Mouse (Mus musculus) hematopoietic stem cell, adult 5-6 weeks (primary cell): ENCODE measurements around the gene Atp11c. TPM values are rescaled to one million over a fixed set of nuclear protein-coding genes. Genes with fewer than 3 reads are reported as not detected.

Source experiments
- ATAC-seq, 2 experiments: fragments of 125-278 bp in 1 of 2; replicated peaks in 1 of 2; 2 replicates each; pipeline ENCODE4 v1.8.0; 2016 to 2017; ENCODE audit warnings: inconsistent platforms in 2 of 2, mild to moderate bottlenecking in 2 of 2, moderate number of reproducible peaks in 2 of 2, low read depth in 1 of 2, moderate TSS enrichment in 1 of 2; ENCODE audit not compliant: low FRiP score in 2 of 2, poor library complexity in 2 of 2, severe bottlenecking in 2 of 2, insufficient read depth in 1 of 2, low TSS enrichment in 1 of 2
- total RNA-seq: library from RNA; stranded (forward); fragments of 172-1452, 232-1000 nt; gene quantifications from 2 replicates; pipeline ENCODE4 v1.2.3, GENCODE M21; 2017

The Atp11c gene
- total RNA-seq, 1 experiment from 2014 or later: 40.0 TPM

DNA sequence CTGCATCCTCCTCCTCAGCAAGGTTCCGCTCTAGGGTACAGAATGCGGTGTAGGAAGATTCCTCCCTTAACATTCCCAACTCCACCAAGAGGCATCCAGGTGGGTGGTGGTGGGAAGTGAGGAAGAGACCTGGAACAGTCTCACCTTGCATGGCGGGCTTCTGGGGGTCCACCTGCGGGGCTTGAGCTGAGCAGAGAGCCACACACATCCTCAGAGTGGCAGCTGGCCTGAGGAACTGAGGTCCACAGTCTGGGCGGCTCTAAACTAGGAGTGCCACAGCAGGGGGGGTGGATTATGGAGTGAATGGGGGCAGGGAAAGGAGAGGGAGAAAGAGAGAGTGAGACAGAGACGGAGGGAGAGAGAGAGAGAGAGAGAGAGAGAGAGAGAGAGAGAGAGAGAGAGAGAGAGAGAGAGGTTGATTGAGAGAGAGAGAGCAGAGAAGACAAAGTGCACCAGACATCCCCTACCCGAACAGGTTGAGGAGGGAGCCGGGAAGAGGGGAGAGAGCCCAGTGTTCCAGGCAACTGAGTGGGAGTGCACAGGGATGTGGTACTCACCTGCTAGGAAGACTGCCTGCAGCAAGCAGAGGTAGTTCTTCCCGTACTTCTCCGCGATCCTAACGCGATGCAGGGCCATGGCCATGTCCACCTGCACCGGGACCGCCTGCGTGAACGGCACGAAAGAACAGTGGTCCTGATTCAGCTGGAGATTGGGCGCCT is 414.3 kb downstream of the Atp11c start:
- no peak for ATAC-seq

Other genes with a start within 250 kb of the Atp11c start
- gene Gm7073, start 53.4 kb downstream of the Atp11c start, total RNA-seq: not detected in 2 replicates